Mouse (Mus musculus) limb, embryonic 11.5 days (tissue): ENCODE results near the gene Dkkl1. TPM values are rescaled to one million over a fixed set of nuclear protein-coding genes. Genes with fewer than 3 reads are reported as not detected.
"Not testable (repeated sequence)": the region's sequence is repeated elsewhere in the genome, so short reads cannot be mapped to it uniquely, and the experiment has no call there.

Experiments used
- ATAC-seq: fragments of 200-750 bp; cut with Nextera tagmentation; 2 replicates; pipeline ENCODE4 v1.8.0; 2017; ENCODE audit warnings: low read depth; ENCODE audit not compliant: insufficient number of reproducible peaks, low FRiP score, low TSS enrichment
- DNase-seq: peaks from one replicate; pipeline ENCODE4 v3.0.0-alpha.2; 2015; ENCODE audit warnings: low spot score
- H3K27ac ChIP-seq: fragments of 300-500 bp; sonication (generic); replicated peaks from 2 replicates; pipeline ENCODE4 v1.5.1; 2014; ENCODE audit warnings: low read depth, mild to moderate bottlenecking, low read length
- H3K27me3 ChIP-seq: fragments of 300-500 bp; sonication (generic); 2 replicates; pipeline ENCODE4 v1.6.1; 2014; ENCODE audit warnings: mild to moderate bottlenecking, low read length, mixed read lengths; ENCODE audit not compliant: control insufficient read depth, insufficient read depth
- H3K36me3 ChIP-seq: fragments of 300-500 bp; sonication (generic); 2 replicates; pipeline ENCODE4 v1.6.1; 2014; ENCODE audit warnings: mild to moderate bottlenecking, low read length, moderate library complexity, mixed read lengths; ENCODE audit not compliant: control insufficient read depth, insufficient read depth
- H3K4me1 ChIP-seq: fragments of 300-500 bp; sonication (generic); 2 replicates; pipeline ENCODE4 v1.6.1; 2014; ENCODE audit warnings: low read length, mixed read lengths; ENCODE audit not compliant: control insufficient read depth, insufficient read depth
- H3K4me2 ChIP-seq: fragments of 300-500 bp; sonication (generic); 2 replicates; pipeline ENCODE4 v1.6.1; 2014; ENCODE audit warnings: low read depth, mild to moderate bottlenecking, moderate library complexity; ENCODE audit not compliant: severe bottlenecking
- H3K4me3 ChIP-seq: fragments of 300-500 bp; sonication (generic); 2 replicates; pipeline ENCODE4 v1.5.1; 2014; ENCODE audit warnings: low read depth, low read length
- H3K9ac ChIP-seq: fragments of 300-500 bp; sonication (generic); 2 replicates; pipeline ENCODE4 v1.6.1; 2014; ENCODE audit warnings: mild to moderate bottlenecking, low read length
- H3K9me3 ChIP-seq: fragments of 300-500 bp; sonication (generic); 2 replicates; pipeline ENCODE4 v1.6.1; 2016; ENCODE audit warnings: low read length; ENCODE audit not compliant: control insufficient read depth
- WGBS: fragments of 180-500 bp; shearing (Covaris S2); extraction: QIAGEN DNeasy Blood & Tissue Kit; methylation state at CpG from one replicate; pipeline ENCODE4 v1.1.7; 2014; 5-methylcytosine and 5-hydroxymethylcytosine counted together
- polyA plus RNA-seq: library from polyadenylated mRNA; unstranded; fragments of >200 nt; fragmentation: Nextera tagmentation; extraction: Ambion mirVana; gene quantifications from 2 replicates; pipeline ENCODE4 v1.2.1, GENCODE M21; 2014

Gene Dkkl1
- polyA plus RNA-seq, 1 experiment from 2014 or later: 0.60 TPM

- 0 out of 2 replicates have a peak, but pooled peaks cover 3% of the 10 kb centered on the region for H3K4me1 ChIP-seq
- H3K4me2 ChIP-seq: no peak overlapping the region
- H3K27me3 ChIP-seq: peaks cover 68% of the 10 kb centered on the region
- WGBS: 7% methylated on average over 25 of the region's 29 CpGs
- no peak overlapping the region for H3K27ac ChIP-seq
- no peak for ATAC-seq
- H3K9me3 ChIP-seq: peaks cover 9% of the 10 kb centered on the region
- peak; percentile 40 for DNase-seq
- no peak overlapping the region for H3K9ac ChIP-seq
- 0 out of 2 replicates have a peak overlapping the region, but pooled peaks have one; percentile 5 for H3K4me3 ChIP-seq
- H3K36me3 ChIP-seq: no peaks in the 10 kb centered on the region
Observed at GRCm38 (mm10) chr7:45174567-45175280, 37.2 kb downstream of the Dkkl1 start.

GRCm38 (mm10) chr7:45173772-45174171 is 38.2 kb downstream of the Dkkl1 start:
- H3K9ac ChIP-seq, H3K4me3 ChIP-seq, H3K36me3 ChIP-seq, H3K27ac ChIP-seq, ATAC-seq, H3K4me2 ChIP-seq, H3K4me1 ChIP-seq, DNase-seq: not testable (repeated sequence)
- 38% methylated on average over 1 of the region's 1 CpGs for WGBS
- Histone ChIP-seq H3K9me3 (peaks cover 17% of the 10 kb centered on the region), H3K27me3 (peaks cover 67% of the 10 kb centered on the region)

GRCm38 (mm10) chr7:45172974-45173373 is 39.0 kb downstream of the Dkkl1 start:
- H3K36me3 ChIP-seq: no peaks in the 10 kb centered on the region
- WGBS: 63% methylated on average over 7 of the region's 7 CpGs
- no peak overlapping the region for H3K9ac ChIP-seq
- no peak for DNase-seq
- ATAC-seq: no peak
- H3K4me2 ChIP-seq: no peak overlapping the region
- peaks cover 67% of the 10 kb centered on the region for H3K27me3 ChIP-seq
- 0 out of 2 replicates have a peak, but pooled peaks cover 3% of the 10 kb centered on the region for H3K4me1 ChIP-seq
- H3K9me3 ChIP-seq: peaks cover 17% of the 10 kb centered on the region
- no peak overlapping the region for H3K4me3 ChIP-seq
- no peak overlapping the region for H3K27ac ChIP-seq

- no peak overlapping the region for H3K27ac ChIP-seq
- H3K4me1 ChIP-seq: no peaks in the 10 kb centered on the region
- no peak overlapping the region for H3K4me2 ChIP-seq
- 96% methylated on average over 3 of the region's 3 CpGs for WGBS
- H3K4me3 ChIP-seq: no peak overlapping the region
- H3K9ac ChIP-seq: no peak overlapping the region
- DNase-seq: no peak
- peaks cover 66% of the 10 kb centered on the region for H3K27me3 ChIP-seq
- no peak for ATAC-seq
- peaks cover 14% of the 10 kb centered on the region for H3K9me3 ChIP-seq
- no peaks in the 10 kb centered on the region for H3K36me3 ChIP-seq
Observed at GRCm38 (mm10) chr7:45169495-45169894, 42.5 kb downstream of the Dkkl1 start.

GRCm38 (mm10) chr7:45168656-45169055 is 43.3 kb downstream of the Dkkl1 start:
- Histone ChIP-seq H3K4me3 (no peak overlapping the region), H3K36me3 (no peaks in the 10 kb centered on the region), H3K27me3 (peaks cover 70% of the 10 kb centered on the region), H3K4me2 (no peak overlapping the region), H3K4me1 (no peaks in the 10 kb centered on the region), H3K9ac (no peak overlapping the region), H3K27ac (no peak overlapping the region), H3K9me3 (peaks cover 14% of the 10 kb centered on the region)
- ATAC-seq: no peak
- WGBS: 6% methylated on average over 24 of the region's 24 CpGs
- no peak for DNase-seq

DNA sequence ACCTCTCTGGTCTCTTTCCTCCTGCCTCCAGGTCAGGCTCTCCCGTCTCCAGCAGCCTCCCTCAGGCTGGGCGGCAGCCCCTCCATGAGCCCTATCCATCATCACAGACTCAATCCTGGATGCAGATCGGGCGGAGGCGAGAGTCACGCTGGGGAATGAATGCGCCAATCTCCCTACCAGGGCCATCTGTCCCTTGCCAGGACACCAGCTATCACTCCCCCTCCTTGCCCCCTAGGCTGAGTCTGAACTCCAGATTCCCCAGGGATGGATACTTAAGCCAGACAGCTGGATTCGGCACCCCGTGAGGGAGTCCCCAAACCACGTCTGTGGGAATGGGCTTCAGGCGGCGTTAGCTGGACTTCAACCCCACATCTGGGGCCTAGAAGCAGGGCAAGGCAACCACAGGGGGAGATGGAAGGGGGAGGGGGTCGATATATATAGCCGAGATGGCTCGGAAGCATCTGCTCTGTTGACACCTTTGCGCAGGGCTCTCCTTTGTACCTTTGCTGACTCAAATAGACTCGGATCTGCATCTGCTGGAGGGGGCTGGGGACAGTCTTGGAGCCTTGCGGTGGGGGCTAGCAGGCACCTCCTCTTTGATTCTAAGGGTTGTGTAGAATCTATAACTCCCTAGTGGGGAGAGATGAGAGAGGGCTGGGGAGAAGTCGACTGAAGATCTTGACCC is 44.0 kb downstream of the Dkkl1 start:
- WGBS: 2% methylated on average over 19 of the region's 19 CpGs
- H3K27ac ChIP-seq: no peak overlapping the region
- no peak overlapping the region for H3K4me3 ChIP-seq
- H3K9ac ChIP-seq: no peak overlapping the region
- H3K27me3 ChIP-seq: peaks cover 76% of the 10 kb centered on the region
- ATAC-seq (no peak), DNase-seq (no peak)
- peaks cover 14% of the 10 kb centered on the region for H3K9me3 ChIP-seq
- no peaks in the 10 kb centered on the region for H3K4me1 ChIP-seq
- H3K4me2 ChIP-seq: no peak overlapping the region
- no peaks in the 10 kb centered on the region for H3K36me3 ChIP-seq

- H3K4me2 ChIP-seq: no peak overlapping the region
- no peak overlapping the region for H3K4me3 ChIP-seq
- no peak overlapping the region for H3K9ac ChIP-seq
- no peak for DNase-seq
- WGBS: 15% methylated on average over 9 of the region's 10 CpGs
- peaks cover 14% of the 10 kb centered on the region for H3K9me3 ChIP-seq
- peaks cover 79% of the 10 kb centered on the region for H3K27me3 ChIP-seq
- no peak overlapping the region for H3K27ac ChIP-seq
- ATAC-seq: no peak
- no peaks in the 10 kb centered on the region for H3K36me3 ChIP-seq
- H3K4me1 ChIP-seq: 0 out of 2 replicates have a peak, but pooled peaks cover 3% of the 10 kb centered on the region
Observed at GRCm38 (mm10) chr7:45166950-45167401, 45.0 kb downstream of the Dkkl1 start.

DNA sequence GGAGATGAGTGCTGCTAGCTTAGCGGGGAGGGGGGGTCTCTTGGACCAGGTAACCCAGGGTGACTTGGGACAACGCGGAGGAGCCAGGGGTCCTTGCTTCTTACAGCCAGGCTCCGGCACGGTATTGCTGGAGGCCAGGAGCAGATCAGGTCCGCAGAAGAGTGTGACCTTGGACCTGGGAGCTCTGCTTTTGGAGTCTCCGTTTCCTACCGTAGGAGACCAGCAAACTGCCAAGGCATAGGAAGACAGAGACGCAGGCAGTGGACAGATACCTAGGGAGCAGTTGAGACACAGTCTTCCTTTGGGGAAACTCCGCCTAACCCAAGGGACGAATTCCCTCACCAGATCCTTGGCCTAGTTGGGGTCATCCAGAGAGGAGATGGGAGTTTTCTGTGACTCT is 46.2 kb downstream of the Dkkl1 start:
- Histone ChIP-seq H3K36me3 (0 out of 2 replicates have a peak, but pooled peaks cover 3% of the 10 kb centered on the region), H3K4me1 (0 out of 2 replicates have a peak, but pooled peaks cover 3% of the 10 kb centered on the region), H3K9me3 (peaks cover 14% of the 10 kb centered on the region), H3K27me3 (peaks cover 71% of the 10 kb centered on the region), H3K4me3 (no peak overlapping the region), H3K27ac (no peak overlapping the region), H3K9ac (no peak overlapping the region), H3K4me2 (no peak overlapping the region)
- no peak for DNase-seq
- WGBS: 51% methylated on average over 11 of the region's 11 CpGs
- ATAC-seq: no peak
